Mouse (Mus musculus) fibroblast of lung, adult 2 months (primary cell): Measurements from ENCODE around the gene Eipr1.
A peak's percentile ranks its signal among the peaks of the same experiment; 100 is the strongest.

ENCODE experiments used
- DNase-seq: peaks from one replicate; pipeline ENCODE4 v3.0.0-alpha.2; 2011; ENCODE audit warnings: low read depth

Gene Eipr1

DNA sequence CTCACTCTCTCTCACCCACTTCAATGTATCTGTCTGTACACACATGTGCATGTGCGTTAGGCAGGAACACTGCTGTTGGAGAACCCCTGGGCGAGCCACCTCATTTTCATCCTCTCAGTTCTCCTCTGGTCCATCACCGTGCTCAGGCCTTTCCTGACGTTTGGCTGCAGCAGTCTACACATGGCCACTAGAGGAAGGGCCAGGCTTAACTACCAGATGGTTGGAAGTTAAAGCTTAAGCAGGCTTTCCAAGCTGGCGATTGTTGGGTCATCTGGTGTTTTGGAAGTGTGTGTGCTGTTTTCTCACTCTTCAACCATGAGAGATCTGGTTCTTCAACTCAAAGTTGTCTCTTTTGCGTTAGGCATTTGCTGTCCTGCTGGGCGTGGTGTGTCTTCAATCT, 71.9 kb downstream of the Eipr1 start:
- DNase-seq = no peak

DNA sequence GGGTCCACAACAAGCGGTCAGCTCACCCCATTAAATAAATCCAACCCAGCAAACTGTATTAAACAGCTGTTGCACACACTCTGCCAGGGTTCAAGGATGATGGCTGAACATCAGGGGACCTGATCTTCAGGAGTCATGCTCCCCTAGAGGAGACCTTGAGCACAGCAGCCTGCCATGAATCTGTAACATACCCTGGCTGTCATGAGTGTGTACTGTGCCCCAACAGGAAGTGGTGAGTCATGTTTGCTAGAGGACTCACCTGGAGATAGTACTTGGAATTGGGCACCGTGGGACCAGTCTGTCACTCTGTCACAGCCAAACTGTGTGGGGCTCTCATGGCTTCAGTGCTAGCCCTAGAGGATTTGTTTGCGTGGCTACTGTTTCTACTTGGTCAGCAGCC, 77.9 kb downstream of the Eipr1 start:
- no peak for DNase-seq

DNA sequence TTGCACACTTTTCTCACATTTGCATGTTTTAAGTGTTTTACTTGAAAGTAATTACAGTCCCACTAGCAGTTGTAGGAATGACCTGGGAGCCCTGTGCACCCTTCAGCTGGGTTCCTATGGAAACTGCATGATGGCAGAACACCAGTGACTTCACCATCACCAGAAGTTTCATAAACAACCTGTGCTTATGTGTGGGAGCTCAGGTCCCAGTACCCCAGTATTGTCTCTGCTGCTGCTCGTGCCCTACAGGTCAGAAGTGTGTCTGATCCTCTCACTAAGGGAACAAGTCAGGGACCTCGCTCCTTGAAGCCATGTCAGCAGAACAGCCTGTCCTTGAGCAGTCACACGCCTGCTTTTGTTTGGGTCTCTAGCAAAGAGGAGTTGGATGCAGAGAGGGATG, 78.9 kb downstream of the Eipr1 start:
- no peak for DNase-seq

DNA sequence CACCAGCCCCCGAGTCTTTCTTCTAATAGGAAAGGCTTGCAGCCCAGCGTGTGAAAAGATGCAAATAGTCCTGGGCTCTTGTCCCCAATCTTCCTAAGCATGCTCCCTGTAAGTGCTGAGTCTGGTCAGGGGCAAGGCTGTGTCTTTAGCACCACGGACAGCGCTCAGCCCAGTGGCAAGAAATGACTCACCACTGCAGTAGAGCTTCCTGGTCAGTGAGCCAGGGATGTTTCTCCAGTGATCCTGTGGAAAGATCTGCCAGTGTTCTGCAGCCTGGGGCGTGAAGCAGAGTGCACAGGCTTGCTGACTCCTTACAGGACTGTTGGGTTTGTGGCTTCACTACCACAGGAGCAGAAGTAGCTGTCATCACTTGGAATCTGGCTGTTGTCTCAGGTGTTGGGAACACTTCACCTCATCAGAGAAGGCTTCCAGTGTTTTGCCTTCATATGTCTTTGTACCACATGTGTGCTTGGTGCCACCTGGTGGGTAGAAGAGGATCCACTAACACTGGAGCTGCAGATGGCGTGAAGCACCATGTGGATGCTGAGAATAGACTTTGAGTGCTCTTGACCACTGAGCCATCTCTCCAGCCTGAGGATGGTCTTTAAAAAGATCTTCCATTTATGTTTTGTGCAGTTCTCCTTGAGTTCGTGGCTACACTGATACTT, 79.6 kb downstream of the Eipr1 start:
- DNase-seq = peak; percentile 35

DNA sequence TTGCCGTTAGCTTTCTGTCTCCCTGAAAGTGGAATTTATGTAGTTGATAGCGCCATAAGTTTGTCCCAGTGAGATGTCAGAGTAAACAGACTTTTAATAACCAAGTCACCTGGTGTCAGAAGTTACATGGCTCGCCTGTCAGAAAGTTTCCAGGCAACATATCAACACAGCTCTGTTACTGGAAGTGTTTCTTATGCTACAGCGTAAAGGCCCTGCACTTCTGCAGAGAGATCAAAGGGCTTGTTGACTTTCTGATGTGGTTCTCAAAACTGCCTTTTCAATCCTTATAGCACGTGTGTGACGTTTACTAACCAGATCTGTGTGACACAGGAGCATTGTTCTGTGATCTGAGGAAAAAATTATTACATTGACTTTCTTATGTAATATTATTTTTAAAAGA, 82.7 kb downstream of the Eipr1 start:
- DNase-seq = no peak

DNA sequence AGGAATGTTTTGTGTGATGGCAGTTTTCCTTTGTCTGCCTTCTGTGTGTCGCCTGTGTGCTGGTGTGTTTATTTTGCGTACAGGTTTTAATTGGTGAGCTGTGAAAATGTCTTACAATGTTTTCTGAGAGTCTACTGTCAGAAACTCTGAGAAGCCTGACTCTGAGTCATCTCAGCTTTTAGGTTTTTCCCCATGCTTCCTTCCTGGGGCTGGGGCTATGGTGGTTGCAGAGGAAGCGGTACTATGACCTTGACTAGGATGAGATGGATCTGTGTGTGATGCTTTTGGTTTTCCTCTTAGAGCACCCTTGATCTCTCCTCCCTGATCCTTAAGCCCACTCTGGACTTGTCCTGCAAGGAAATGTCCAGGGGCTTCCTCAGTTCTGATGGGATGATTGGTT, 84.1 kb downstream of the Eipr1 start:
- DNase-seq = no peak

DNA sequence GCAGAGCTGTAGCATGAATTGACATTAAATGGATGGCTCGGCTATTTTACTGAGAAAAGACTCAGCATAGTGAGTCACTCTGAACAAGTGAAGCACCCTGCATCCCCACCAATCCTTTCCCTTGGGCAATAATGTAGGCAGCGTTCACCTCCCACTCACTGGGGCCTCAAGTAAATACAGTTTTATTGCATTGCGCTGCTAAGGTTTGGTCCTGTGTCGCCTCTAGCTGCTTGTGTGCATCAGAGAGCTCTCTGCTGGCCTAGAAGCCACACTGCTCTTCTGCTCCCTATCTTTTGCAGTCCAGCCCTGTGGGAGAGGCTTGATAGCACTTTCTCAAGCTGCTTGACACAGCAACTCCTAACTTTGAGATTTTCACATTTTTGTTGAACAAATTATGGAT, 86.7 kb downstream of the Eipr1 start:
- no peak for DNase-seq

DNA sequence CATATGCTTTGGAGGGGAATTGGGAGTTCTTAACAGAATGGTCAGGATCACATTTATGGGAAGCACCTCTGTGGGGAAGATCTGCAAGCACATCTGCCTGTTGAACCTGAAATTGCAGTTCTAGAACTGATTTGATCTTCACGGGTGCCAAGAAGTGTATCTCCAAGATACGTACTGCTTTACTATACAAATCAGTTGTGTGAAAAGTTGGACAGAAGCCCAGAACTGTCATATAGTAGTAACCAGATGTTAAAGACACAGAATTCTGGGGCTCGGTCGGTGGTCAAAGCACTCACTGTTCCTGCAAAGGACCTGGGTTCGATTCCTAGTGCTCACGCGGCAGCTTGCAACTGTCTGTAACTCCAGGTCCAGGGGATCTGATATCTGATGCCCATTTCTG, 87.4 kb downstream of the Eipr1 start:
- no peak for DNase-seq

DNA sequence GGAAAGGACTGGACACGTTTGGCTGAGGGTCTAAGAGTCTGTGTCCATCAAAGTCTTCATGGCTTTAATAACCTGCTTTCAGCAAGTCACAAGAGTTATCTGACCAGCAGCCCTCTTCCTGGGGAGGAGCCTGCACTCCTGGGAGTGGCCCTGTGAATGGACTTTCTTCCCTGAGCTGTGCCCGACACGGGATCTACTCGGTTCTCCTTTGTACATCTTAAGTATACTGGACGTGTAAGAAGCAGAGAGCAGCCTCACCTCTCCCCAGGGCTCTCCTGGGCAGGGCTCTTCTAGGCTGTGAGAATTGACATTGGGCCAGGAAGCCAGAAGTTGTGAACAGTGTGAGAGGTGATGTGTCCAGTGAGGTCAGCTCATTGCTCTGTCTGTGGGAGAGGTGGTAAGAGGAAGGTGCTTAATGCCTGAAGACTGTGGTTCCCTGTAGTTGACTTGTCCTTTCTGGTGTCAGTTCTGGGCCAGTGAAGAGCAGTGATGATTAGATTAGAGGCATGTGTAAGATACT, 89.6 kb downstream of the Eipr1 start:
- DNase-seq = no peak

DNA sequence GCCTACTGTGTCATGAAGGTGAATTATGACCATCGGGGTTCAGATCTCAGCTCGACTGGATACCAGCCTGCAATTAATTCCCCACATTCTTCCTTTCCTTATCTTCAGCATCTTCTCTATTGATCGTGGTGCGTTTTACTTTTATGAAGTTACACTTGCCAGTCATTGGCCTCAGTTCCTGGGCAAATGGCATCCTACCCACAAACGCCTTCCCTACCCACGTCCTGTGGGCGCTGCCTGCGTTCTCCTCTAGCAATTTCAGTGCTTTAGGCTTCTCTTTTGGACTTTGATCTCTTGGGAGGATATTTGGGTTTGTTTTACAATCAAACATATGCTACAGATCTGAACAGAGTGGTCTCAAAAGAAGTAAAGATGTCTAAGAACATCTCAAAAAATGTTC, 94.2 kb downstream of the Eipr1 start:
- DNase-seq = no peak

DNA sequence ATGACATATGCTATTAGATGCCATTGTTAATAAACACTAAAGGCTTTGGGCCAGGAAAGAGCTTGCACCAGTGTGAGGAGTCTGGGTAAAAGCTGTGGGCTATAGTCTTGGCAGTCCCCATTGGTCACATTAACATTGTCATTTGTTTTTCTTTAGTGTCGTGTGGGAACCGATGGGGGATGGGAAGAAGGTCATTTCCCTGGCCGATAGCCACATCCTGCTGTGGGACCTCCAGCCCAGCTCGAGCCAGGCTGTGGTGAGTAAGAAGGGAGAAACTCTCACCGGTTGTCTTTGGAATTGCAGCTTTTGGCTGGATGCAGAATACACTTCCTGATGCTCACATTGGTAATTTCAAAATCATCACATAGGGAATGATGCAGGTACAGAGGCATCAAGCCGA, 95.8 kb downstream of the Eipr1 start:
- DNase-seq = no peak

DNA sequence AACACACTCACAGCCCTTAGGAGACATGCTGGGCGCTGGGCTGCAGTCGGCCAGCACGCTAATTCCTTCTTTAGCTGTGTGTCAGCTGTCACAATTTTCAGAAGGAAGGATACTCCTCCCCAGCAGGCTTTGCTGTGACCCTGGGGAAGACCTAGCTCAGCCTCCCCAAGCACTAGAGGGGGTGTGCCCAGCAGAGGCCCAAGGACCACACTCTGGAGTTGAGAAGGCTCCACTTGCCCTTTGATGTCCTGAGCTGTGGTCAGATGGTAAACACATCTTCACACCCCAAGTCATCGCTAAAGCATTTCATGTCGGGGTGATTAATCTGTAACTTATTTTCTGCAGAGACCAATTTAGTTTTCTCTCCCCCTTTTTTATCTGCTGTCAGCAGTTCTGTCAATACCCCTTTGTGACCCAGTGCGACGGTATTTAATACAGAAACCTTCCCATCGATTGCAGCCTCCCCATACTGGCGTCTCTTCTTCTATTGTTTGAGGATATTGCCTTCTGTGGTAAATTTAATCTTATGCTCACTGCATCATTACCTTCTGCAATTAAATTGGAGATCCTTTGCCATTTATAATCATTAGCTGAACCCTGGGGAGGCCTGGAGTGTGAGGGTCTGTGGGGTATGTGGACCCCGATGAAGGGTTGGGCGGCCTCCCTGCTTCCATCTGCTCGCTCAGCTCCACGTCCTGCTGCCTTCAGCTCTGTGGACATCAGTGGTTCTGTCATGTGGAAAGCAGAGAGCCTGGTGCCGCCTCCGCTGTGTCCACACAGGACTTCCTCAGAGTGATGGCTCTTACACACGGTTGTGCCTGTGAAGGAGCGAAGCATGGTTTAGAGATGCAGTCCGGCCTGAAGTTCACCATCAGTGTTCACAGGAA, 97.4 kb downstream of the Eipr1 start:
- DNase-seq = no peak

DNA sequence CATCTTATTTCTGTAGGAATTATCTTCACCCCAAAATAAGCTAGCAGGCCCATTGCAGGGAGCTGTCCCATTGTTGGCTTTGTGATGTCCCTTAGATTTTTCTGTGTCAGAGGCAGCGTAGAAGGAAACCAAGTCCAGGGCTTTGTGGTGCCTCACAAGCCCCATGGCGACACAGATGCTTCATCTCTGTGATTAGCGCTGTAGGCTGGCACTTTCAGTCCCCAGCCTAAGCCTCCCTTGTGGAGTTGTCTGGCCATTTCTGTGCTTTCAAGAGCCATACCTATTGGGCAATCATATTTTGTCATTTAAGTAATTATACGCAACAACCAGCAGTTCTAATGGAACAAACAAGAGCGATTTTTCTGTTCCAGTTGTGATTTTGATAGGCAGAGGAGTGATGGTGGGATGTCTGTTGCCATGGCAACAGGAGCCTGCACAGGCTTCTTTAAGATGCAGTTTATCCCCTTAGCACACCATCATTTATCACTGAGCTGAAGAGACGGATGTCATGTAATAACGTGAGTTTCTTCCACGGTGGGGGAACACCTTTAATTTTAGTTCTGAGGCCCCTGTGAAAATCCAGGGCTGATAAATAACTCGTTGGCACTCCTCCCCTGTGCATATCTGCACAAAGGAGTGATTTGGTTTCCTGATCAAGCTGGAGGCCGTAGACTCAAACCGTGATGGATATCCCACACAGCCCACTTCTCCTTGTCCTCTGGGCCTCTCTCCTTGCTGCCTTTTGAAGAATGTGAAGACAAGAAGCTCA, 108.1 kb downstream of the Eipr1 start:
- DNase-seq = no peak

DNA sequence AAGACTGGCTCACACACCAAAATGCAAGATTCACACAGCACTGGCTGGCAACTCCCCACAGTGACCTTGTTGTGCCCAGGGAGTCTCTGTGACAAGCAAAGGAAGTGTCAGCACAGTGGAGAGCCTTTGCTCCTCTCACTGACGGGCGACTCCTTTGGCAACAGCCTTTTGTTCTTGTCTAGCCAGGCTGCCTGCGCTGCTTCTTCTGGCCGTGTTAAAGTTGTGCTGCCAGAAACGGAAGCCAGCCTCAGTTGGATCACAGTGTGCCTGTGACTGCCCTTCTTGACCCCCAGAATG, 108.6 kb downstream of the Eipr1 start:
- no peak for DNase-seq

DNA sequence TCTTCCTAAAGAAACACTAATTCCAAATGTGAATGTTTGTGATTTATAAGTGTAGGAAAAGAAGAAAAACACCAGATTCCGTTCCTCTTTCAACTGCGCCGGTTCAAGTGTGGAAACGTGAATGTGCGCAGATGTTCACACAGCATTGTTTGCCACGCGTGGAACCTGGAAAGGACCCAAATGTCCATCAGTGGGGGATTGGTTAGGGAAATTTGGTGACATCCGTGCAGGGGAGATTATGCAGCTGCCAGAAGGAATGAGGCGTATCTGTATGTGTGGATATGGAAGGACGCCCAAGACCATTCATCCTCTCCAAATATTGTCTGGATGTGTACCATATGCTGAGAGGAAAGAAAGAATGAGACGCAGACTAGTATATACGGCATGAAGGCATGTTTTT, 111.7 kb downstream of the Eipr1 start:
- no peak for DNase-seq

DNA sequence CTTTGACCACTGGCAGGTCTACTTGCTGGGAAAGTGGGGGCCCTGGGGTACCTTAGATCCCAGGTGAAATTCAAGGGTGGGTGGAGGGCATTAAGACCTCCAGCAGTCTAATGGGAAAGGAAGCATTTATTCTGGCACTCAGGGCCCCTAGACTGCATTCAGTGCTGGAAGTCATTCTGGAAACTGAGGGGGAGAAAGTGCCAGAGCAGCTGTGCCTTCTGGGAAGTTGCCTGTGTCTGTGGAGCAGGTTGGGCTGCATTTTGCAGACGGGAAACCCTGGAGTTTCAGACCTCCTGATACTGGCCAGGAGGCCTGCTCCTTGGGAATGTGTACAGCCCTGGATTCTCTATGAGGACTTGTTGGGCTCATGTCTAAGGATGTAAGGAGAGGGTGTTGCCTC, 114.5 kb downstream of the Eipr1 start:
- no peak for DNase-seq

DNA sequence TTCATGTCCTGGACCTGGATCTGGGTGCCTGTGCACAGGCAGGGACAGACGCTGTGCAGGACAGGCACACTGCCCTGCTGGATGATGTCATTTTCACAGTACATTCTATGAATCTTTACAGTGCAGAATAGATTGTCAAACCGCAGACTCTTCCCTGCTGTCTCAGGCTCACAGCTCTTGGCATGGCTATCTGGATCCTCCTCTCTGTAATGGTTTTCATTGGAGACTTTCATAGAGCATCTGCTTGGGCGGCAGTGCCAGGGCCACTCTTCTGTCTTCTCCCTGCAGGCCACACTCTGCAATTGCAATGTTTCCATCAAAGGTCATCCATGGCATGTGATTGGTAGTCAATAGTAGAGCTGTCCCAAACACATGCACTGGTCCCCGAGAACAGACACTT, 117.2 kb downstream of the Eipr1 start:
- DNase-seq = no peak

DNA sequence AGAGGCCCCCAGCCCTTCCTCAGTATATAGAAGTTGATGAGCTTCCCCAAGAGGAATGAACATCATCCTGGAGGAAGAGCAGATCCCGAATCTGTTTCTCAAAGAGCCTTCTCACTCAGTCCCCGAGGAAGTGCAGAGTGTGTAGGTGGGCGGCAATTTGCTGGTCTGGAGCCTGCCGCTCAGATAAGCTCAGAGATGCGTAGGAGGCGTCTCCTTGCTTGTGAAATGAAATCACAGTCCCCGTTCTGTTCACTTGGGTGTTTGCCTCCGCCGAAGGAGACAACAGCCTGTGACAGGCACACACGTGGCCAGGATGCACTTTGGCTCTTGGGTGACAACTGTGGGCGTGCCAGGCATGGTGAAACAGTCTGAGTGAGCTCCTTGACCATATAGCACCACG, 120.7 kb downstream of the Eipr1 start:
- DNase-seq = no peak

DNA sequence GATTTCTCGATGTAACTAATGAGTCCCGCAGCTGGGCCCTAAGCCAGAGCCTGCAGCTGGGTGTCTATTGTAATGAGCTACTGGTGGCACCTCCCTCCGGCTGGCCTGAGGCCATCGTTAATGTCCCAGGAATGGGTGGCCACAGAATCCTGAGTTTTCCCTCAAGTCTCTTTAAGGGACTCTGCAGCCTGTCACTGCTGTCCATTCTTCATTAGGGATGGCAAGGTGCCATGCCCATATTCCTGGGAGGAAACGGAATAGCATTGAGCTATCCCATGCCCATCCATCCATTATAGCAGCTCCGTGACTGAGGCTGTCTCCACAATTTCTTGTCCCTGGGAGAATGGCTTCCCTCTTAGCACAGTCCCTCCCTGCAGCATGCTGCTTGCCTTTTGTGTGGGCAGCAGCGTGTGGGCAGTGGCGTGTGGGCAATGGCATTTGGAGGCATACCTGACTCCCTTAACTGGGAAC, 123.2 kb downstream of the Eipr1 start:
- DNase-seq = no peak

DNA sequence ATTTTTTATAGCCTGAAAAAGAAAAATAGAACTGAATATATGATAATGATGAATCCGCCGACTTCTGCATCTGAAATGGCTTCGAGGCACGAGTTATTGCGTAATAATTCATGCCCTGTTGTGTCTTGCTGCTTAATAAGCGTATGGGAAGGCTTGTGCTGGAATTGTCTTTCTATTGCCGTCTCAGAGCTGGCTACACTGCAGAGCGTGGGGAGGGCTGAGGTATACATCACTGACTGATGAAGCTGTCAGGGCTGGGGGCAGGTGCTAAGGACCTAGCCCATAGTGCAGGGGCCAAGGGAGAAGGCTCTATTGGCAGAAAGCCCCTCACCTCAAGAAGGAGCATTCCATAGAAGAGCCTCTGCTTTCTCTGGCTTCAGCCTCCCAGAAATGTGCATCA, 123.9 kb downstream of the Eipr1 start:
- no peak for DNase-seq

DNA sequence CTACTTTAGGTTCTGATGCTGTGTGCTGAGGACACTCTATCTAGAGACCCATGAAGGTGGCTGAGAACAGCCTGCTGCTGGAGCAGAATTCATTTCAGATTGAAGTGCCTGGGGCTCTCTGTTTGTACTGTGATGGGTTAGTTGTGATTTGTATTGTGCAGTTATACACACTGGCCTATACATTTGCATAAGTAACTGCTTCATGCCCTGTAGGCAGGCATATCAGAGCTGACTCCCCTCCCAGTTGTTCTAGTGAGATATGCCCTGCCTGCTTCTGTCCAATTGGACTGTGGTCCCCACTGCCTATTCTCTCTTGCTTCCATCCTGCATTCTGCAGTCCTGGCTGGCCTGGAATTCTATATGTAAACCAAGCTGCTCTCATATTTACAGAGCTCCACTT, 128.9 kb downstream of the Eipr1 start:
- DNase-seq = no peak

DNA sequence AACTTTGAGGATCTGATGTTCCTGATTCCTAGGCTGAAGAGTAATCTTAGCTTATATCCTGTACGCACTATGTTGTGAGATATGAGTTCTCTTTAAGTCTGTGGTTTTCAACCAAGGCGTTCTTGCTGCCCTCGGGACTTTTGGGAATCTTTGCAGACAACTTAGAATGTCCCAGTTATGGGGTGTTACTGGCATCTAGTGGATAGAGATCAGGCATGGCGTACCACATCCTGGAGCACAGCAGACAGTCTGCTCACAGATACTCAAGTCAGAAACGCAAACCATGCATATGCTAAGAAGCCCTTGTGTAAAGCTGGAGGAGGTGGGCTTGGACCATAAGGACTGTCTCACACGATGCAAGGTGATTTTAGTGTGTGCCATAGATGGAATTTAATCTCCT, 136.1 kb downstream of the Eipr1 start:
- no peak for DNase-seq
